Mouse (Mus musculus) thymus, adult 2 months (tissue): Measurements from ENCODE around the gene Sept9. TPM values are rescaled to one million over a fixed set of nuclear protein-coding genes. Genes with fewer than 3 reads are reported as not detected.

Experiments used
- DNase-seq: peaks from one replicate; pipeline ENCODE4 v3.0.0; 2021
- H3K27ac ChIP-seq: fragments of 200-500 bp; 2 replicates; pipeline ENCODE4 v1.5.1; 2012; ENCODE audit warnings: low read length, control low read depth; ENCODE audit not compliant: control insufficient read depth, insufficient read depth
- H3K27me3 ChIP-seq: fragments of 200-500 bp; 2 replicates; pipeline ENCODE4 v1.6.1; 2012; ENCODE audit warnings: mild to moderate bottlenecking, low read length, moderate library complexity, mixed read lengths; ENCODE audit not compliant: control insufficient read depth, insufficient read depth
- H3K36me3 ChIP-seq: fragments of 200-500 bp; 2 replicates; pipeline ENCODE4 v1.6.1; 2012; ENCODE audit warnings: mild to moderate bottlenecking, low read length, moderate library complexity; ENCODE audit not compliant: control insufficient read depth, insufficient read depth
- H3K4me1 ChIP-seq: fragments of 200-500 bp; replicated peaks from 2 replicates; pipeline ENCODE4 v1.6.1; 2012; ENCODE audit warnings: low read length; ENCODE audit not compliant: control insufficient read depth, insufficient read depth
- H3K4me3 ChIP-seq: fragments of 200-500 bp; 2 replicates; pipeline ENCODE4 v1.5.1; 2012; ENCODE audit warnings: mild to moderate bottlenecking, low read length, control low read depth, moderate library complexity; ENCODE audit not compliant: control insufficient read depth, insufficient read depth
- CTCF ChIP-seq: fragments of 200-500 bp; IDR thresholded peaks from 2 replicates; pipeline ENCODE4 v1.5.1; 2012; ENCODE audit warnings: mild to moderate bottlenecking, control low read depth, low read length, moderate library complexity, borderline replicate concordance; ENCODE audit not compliant: control insufficient read depth, poor library complexity, insufficient read depth; ENCODE audit errors: extremely low read depth
- POLR2A ChIP-seq: fragments of 200-500 bp; IDR thresholded peaks from 2 replicates; pipeline ENCODE4 v1.6.1; 2012; ENCODE audit warnings: mild to moderate bottlenecking, low read length, control low read depth, moderate library complexity; ENCODE audit not compliant: control insufficient read depth, poor library complexity, insufficient read depth; ENCODE audit errors: extremely low read depth
- WGBS: fragments of 180-500 bp; shearing (Covaris S2); methylation state at CpG from one replicate; pipeline ENCODE4 v1.1.7; 2018; 5-methylcytosine and 5-hydroxymethylcytosine counted together
- polyA plus RNA-seq: library from polyadenylated mRNA; depleted of rRNA; stranded (reverse); fragments of >200 nt; gene quantifications from 2 replicates; pipeline ENCODE4 v1.2.3, GENCODE M21; 2012

Sept9 gene
- polyA plus RNA-seq, 1 experiment = 113 TPM

GRCm38 (mm10) chr11:117221182-117221581, 21.7 kb downstream of the Sept9 start:
- no peak overlapping the region for H3K27ac ChIP-seq
- no peak overlapping the region for H3K4me3 ChIP-seq
- TF ChIP-seq CTCF = no peak
- no peak for TF ChIP-seq POLR2A
- H3K36me3 ChIP-seq = no peaks in the 10 kb centered on the region
- H3K4me1 ChIP-seq = peaks cover 5% of the 10 kb centered on the region; the same call in 1 of the 2 replicates
- H3K27me3 ChIP-seq = no peaks in the 10 kb centered on the region
- no peak for DNase-seq
- WGBS = 85% methylated on average over 6 of the region's 6 CpGs

DNA sequence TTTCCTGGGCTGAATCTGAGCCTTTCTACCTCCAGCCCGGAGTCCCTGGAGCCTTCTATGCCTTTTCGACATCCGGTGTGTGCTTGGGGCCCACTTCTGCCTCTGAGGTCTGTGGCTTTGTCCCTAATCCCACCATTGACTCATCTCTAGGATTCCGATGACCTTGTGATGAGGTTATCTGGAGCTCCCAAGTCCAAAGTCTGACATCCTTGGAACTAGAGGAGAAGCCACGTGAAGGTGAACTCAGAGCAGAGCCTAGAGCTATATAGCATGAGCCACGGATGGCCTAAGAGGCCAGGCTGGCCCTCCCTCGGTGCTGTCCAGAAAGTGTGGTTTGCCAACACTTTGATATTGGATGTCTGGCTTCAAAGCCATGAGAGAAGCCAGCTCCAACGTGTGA, 23.4 kb downstream of the Sept9 start:
- no peaks in the 10 kb centered on the region for H3K36me3 ChIP-seq
- no peak overlapping the region for H3K4me3 ChIP-seq
- no peaks in the 10 kb centered on the region for H3K27me3 ChIP-seq
- no peak for DNase-seq
- no peak overlapping the region for H3K27ac ChIP-seq
- peaks cover 4% of the 10 kb centered on the region; the same call in 1 of the 2 replicates for H3K4me1 ChIP-seq
- TF ChIP-seq POLR2A = no peak
- no peak for TF ChIP-seq CTCF
- whole genome bisulfite sequencing = 85% methylated on average over 8 of the region's 8 CpGs

GRCm38 (mm10) chr11:117224804-117225203, 25.3 kb downstream of the Sept9 start:
- no peaks in the 10 kb centered on the region for H3K36me3 ChIP-seq
- H3K4me1 ChIP-seq = no peaks in the 10 kb centered on the region
- TF ChIP-seq POLR2A (no peak), CTCF (no peak)
- H3K27me3 ChIP-seq = no peaks in the 10 kb centered on the region
- whole genome bisulfite sequencing = 72% methylated on average over 4 of the region's 4 CpGs
- DNase-seq = no peak
- H3K4me3 ChIP-seq = no peak overlapping the region
- H3K27ac ChIP-seq = no peak overlapping the region

- no peak for DNase-seq
- TF ChIP-seq POLR2A = no peak
- no peak overlapping the region for H3K27ac ChIP-seq
These were observed 26.2 kb downstream of the Sept9 start for GRCm38 (mm10) chr11:117225531-117226213.

GRCm38 (mm10) chr11:117226214-117226535, 26.7 kb downstream of the Sept9 start:
- Histone ChIP-seq H3K4me3 (no peak overlapping the region), H3K4me1 (no peaks in the 10 kb centered on the region), H3K27me3 (no peaks in the 10 kb centered on the region), H3K36me3 (no peaks in the 10 kb centered on the region), H3K27ac (no peak overlapping the region)
- 92% methylated on average over 5 of the region's 5 CpGs for WGBS
- TF ChIP-seq CTCF (no peak), POLR2A (no peak)
- DNase-seq = no peak

More at GRCm38 (mm10) chr11:117225531-117226213, 26.2 kb downstream of the Sept9 start:
- Histone ChIP-seq H3K4me3 (no peak overlapping the region), H3K4me1 (no peaks in the 10 kb centered on the region), H3K27me3 (no peaks in the 10 kb centered on the region), H3K36me3 (no peaks in the 10 kb centered on the region)
- WGBS = 94% methylated on average over 15 of the region's 15 CpGs

DNA sequence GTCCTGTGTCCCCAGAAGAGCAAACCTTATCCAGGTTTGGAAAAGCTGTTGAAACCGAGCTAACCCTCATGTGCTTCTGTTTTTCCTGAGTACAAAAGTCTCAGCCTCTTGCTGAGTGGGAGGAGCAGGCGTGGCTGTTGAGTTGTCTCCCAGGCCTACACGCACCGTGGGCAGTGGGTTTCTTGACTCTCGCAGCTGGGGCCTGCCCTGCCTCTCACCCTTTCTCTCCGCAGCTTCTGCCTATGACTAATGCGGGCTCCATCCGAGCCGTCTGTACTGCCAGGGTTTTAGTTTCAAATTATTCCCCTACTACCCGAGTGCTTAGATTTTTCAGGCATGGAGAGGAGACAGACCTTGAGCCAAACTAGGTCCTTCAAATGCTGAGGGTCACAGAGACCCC, 28.7 kb downstream of the Sept9 start:
- no peak overlapping the region for H3K27ac ChIP-seq
- DNase-seq = no peak
- WGBS = 85% methylated on average over 10 of the region's 10 CpGs
- H3K4me3 ChIP-seq = no peak overlapping the region
- H3K4me1 ChIP-seq = peaks cover 2% of the 10 kb centered on the region
- no peak for TF ChIP-seq CTCF
- no peak for TF ChIP-seq POLR2A
- H3K36me3 ChIP-seq = no peaks in the 10 kb centered on the region
- no peaks in the 10 kb centered on the region for H3K27me3 ChIP-seq

DNA sequence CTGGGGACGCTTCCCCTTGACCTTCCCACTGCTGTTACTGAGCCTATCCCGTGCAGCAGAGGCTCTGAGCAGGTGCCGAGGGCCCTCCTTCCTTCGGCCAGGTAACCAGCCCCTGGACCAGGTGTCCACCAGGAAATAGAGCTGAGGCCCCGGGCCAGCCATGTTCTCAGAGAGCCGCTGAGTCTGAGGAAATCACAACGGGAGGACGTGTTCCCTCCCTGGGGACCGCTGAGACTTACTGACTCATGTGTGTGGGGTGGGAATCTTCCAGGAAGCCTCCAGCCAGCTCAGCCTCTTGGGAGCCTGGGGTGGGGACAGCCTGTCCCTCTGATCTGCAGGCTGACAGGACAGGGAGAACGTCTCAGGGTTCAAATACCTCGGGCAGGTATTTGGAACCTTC, 32.1 kb downstream of the Sept9 start:
- 87% methylated on average over 11 of the region's 11 CpGs for WGBS
- Histone ChIP-seq H3K27me3 (no peaks in the 10 kb centered on the region), H3K4me1 (peaks cover 28% of the 10 kb centered on the region), H3K27ac (no peak overlapping the region), H3K4me3 (no peak overlapping the region), H3K36me3 (no peaks in the 10 kb centered on the region)
- no peak for DNase-seq
- TF ChIP-seq POLR2A = no peak
- TF ChIP-seq CTCF = no peak
